Mouse (Mus musculus) embryonic facial prominence, embryonic 10.5 days (tissue): ENCODE data around the gene Slc25a45. TPM values are rescaled to one million over a fixed set of nuclear protein-coding genes. Genes with fewer than 3 reads are reported as not detected.
A peak's percentile ranks its signal among the peaks of the same experiment; 100 is the strongest.

Source experiments
- DNase-seq: peaks from one replicate; pipeline ENCODE4 v3.0.0-alpha.2; 2017; ENCODE audit warnings: low spot score
- H3K27ac ChIP-seq: fragments of 300-500 bp; sonication (generic); replicated peaks from 2 replicates; pipeline ENCODE4 v1.5.1; 2016; ENCODE audit warnings: mild to moderate bottlenecking
- H3K27me3 ChIP-seq: fragments of 300-500 bp; sonication (generic); replicated peaks from 2 replicates; pipeline ENCODE4 v1.6.1; 2016; ENCODE audit warnings: low read depth, mild to moderate bottlenecking; ENCODE audit not compliant: poor library complexity, severe bottlenecking
- H3K36me3 ChIP-seq: fragments of 300-500 bp; sonication (generic); replicated peaks from 2 replicates; pipeline ENCODE4 v1.6.1; 2016; ENCODE audit warnings: mild to moderate bottlenecking, moderate library complexity
- H3K4me1 ChIP-seq: fragments of 300-500 bp; sonication (generic); 2 replicates; pipeline ENCODE4 v1.6.1; 2016
- H3K4me3 ChIP-seq: fragments of 300-500 bp; sonication (generic); 2 replicates; pipeline ENCODE4 v1.5.1; 2016; ENCODE audit warnings: mild to moderate bottlenecking, moderate library complexity
- H3K9me3 ChIP-seq: fragments of 300-500 bp; sonication (generic); 2 replicates; pipeline ENCODE4 v1.6.1; 2016; ENCODE audit warnings: mild to moderate bottlenecking
- WGBS: fragments of 180-500 bp; shearing (Covaris S2); methylation state at CpG from one replicate; pipeline ENCODE4 v1.1.7; 2016; 5-methylcytosine and 5-hydroxymethylcytosine counted together
- polyA plus RNA-seq: library from polyadenylated mRNA; unstranded; fragments of >200 nt; fragmentation: Nextera tagmentation; extraction: Ambion mirVana; gene quantifications from 2 replicates; pipeline ENCODE4 v1.2.1, GENCODE M21; 2016

The Slc25a45 gene
- polyA plus RNA-seq, 1 experiment from 2014 or later: 2.9 TPM

- DNase-seq: no peak
- WGBS: 93% methylated on average over 12 of the region's 12 CpGs
- no peaks in the 10 kb centered on the region for H3K9me3 ChIP-seq
- peaks cover 32% of the 10 kb centered on the region for H3K4me1 ChIP-seq
- H3K27me3 ChIP-seq: 0 out of 2 replicates have a peak, but pooled peaks cover 5% of the 10 kb centered on the region
- 0 out of 2 replicates have a peak overlapping the region, but pooled peaks have one; percentile 13 for H3K4me3 ChIP-seq
- peaks cover 41% of the 10 kb centered on the region for H3K36me3 ChIP-seq
- no peak overlapping the region for H3K27ac ChIP-seq
These were observed 14.1 kb downstream of the Slc25a45 start for GRCm38 (mm10) chr19:5891521-5892258.

GRCm38 (mm10) chr19:5892262-5892661 is 14.7 kb downstream of the Slc25a45 start:
- 92% methylated on average over 7 of the region's 7 CpGs for WGBS
- Histone ChIP-seq H3K9me3 (no peaks in the 10 kb centered on the region), H3K27me3 (0 out of 2 replicates have a peak, but pooled peaks cover 5% of the 10 kb centered on the region), H3K36me3 (peaks cover 47% of the 10 kb centered on the region), H3K4me3 (peak overlapping the region; percentile 77), H3K27ac (no peak overlapping the region), H3K4me1 (peaks cover 32% of the 10 kb centered on the region)
- DNase-seq: no peak

GRCm38 (mm10) chr19:5892735-5893134 is 15.1 kb downstream of the Slc25a45 start:
- H3K27me3 ChIP-seq: 0 out of 2 replicates have a peak, but pooled peaks cover 5% of the 10 kb centered on the region
- H3K36me3 ChIP-seq: peaks cover 51% of the 10 kb centered on the region
- H3K4me1 ChIP-seq: peaks cover 32% of the 10 kb centered on the region
- peak overlapping the region; percentile 77 for H3K4me3 ChIP-seq
- H3K27ac ChIP-seq: 0 out of 2 replicates have a peak overlapping the region, but pooled peaks have one; percentile 92
- DNase-seq: no peak
- no peaks in the 10 kb centered on the region for H3K9me3 ChIP-seq
- WGBS: 95% methylated on average over 13 of the region's 13 CpGs

GRCm38 (mm10) chr19:5893282-5894001 is 15.8 kb downstream of the Slc25a45 start:
- no peak for DNase-seq

GRCm38 (mm10) chr19:5894002-5894678 is 16.5 kb downstream of the Slc25a45 start, which contains the start of gene Tigd3:
TSS of gene Tigd3 (minus strand) at chr19:5894149.
- Histone ChIP-seq H3K4me1 (peaks cover 32% of the 10 kb centered on the region), H3K4me3 (peak within 1 kb of the TSS; percentile 77), H3K27me3 (0 out of 2 replicates have a peak, but pooled peaks cover 5% of the 10 kb centered on the region), H3K27ac (peak within 1 kb of the TSS; percentile 92), H3K9me3 (no peaks in the 10 kb centered on the region), H3K36me3 (peaks cover 63% of the 10 kb centered on the region)
- WGBS: 4% methylated on average over 36 of the region's 36 CpGs
- peak; percentile 96 for DNase-seq

More at GRCm38 (mm10) chr19:5893282-5894001, 15.8 kb downstream of the Slc25a45 start:
- 0 out of 2 replicates have a peak, but pooled peaks cover 5% of the 10 kb centered on the region for H3K27me3 ChIP-seq
- H3K4me3 ChIP-seq: peak overlapping the region; percentile 77
- no peaks in the 10 kb centered on the region for H3K9me3 ChIP-seq
- 10% methylated on average over 31 of the region's 31 CpGs for WGBS
- peaks cover 58% of the 10 kb centered on the region for H3K36me3 ChIP-seq
- peaks cover 32% of the 10 kb centered on the region for H3K4me1 ChIP-seq
- peak overlapping the region; percentile 92 for H3K27ac ChIP-seq

- H3K27ac ChIP-seq: no peak overlapping the region
- H3K4me1 ChIP-seq: peaks cover 22% of the 10 kb centered on the region
- no peaks in the 10 kb centered on the region for H3K27me3 ChIP-seq
- no peak for DNase-seq
- WGBS: 93% methylated on average over 3 of the region's 3 CpGs
- H3K36me3 ChIP-seq: peaks cover 73% of the 10 kb centered on the region
- no peak overlapping the region for H3K4me3 ChIP-seq
- H3K9me3 ChIP-seq: no peaks in the 10 kb centered on the region
These were observed 29.7 kb downstream of the Slc25a45 start for GRCm38 (mm10) chr19:5907275-5907674.

- peak overlapping the region; percentile 51; the same call in 1 of the 2 replicates for H3K27ac ChIP-seq
- H3K36me3 ChIP-seq: peaks cover 49% of the 10 kb centered on the region
- no peaks in the 10 kb centered on the region for H3K9me3 ChIP-seq
- peaks cover 30% of the 10 kb centered on the region for H3K4me1 ChIP-seq
- peak; percentile 33 for DNase-seq
- 54% methylated on average over 6 of the region's 6 CpGs for WGBS
- no peaks in the 10 kb centered on the region for H3K27me3 ChIP-seq
- H3K4me3 ChIP-seq: peak overlapping the region; percentile 98
These were observed 32.6 kb downstream of the Slc25a45 start for GRCm38 (mm10) chr19:5910221-5910620.

- Histone ChIP-seq H3K9me3 (no peaks in the 10 kb centered on the region), H3K36me3 (peaks cover 38% of the 10 kb centered on the region), H3K4me1 (peaks cover 30% of the 10 kb centered on the region), H3K27me3 (no peaks in the 10 kb centered on the region), H3K4me3 (peak overlapping the region; percentile 98), H3K27ac (peak overlapping the region; percentile 96)
- WGBS: 14% methylated on average over 14 of the region's 14 CpGs
- DNase-seq: no peak
These were observed 34.0 kb downstream of the Slc25a45 start for GRCm38 (mm10) chr19:5911430-5912102.

GRCm38 (mm10) chr19:5912103-5913006 is 34.7 kb downstream of the Slc25a45 start:
- no peaks in the 10 kb centered on the region for H3K9me3 ChIP-seq
- DNase-seq: peak; percentile 100
- no peaks in the 10 kb centered on the region for H3K27me3 ChIP-seq
- WGBS: under 1% methylated on average over 59 of the region's 59 CpGs
- H3K27ac ChIP-seq: peak overlapping the region; percentile 96
- H3K4me3 ChIP-seq: peak overlapping the region; percentile 98
- peaks cover 30% of the 10 kb centered on the region for H3K4me1 ChIP-seq
- peaks cover 36% of the 10 kb centered on the region for H3K36me3 ChIP-seq

- Histone ChIP-seq H3K27me3 (no peaks in the 10 kb centered on the region), H3K4me1 (peaks cover 30% of the 10 kb centered on the region), H3K9me3 (no peaks in the 10 kb centered on the region), H3K36me3 (peaks cover 38% of the 10 kb centered on the region), H3K4me3 (peak within 1 kb of the TSS; percentile 98), H3K27ac (peak within 1 kb of the TSS; percentile 96)
- DNase-seq: no peak
- 22% methylated on average over 13 of the region's 13 CpGs for WGBS
These were observed 35.6 kb downstream of the Slc25a45 start, which contains the start of gene Dpf2 for GRCm38 (mm10) chr19:5913007-5913719. TSS of gene Dpf2 (minus strand) at chr19:5913010.
